9 mouse cellular contexts compared by ENCODE assay signal in genomic region chr12:84847480-84847879, GRCm38 (mm10). TPM values are rescaled to one million over a fixed set of nuclear protein-coding genes. Genes with fewer than 3 reads are reported as not detected.
A peak's percentile ranks its signal among the peaks of the same experiment; 100 is the strongest.
DNase-seq lines count a peak whose midpoint lies in the region; ATAC-seq and TF ChIP-seq lines count a peak whose summit lies in the region.
"Had no signal": no experiment of that assay in that cellular context is flagged by ENCODE, and none has a peak within 500 bp of the region (broad histone marks: within the 10 kb centered on the region; RNA-seq: fewer than 3 reads in every experiment).

No protein-coding gene starts in this region.

- H3K9me3 ChIP-seq in embryonic facial prominence, embryonic 15.5 days (replicated peaks) = no peaks in the 10 kb centered on the region
- no peaks in the 10 kb centered on the region for H3K9me3 ChIP-seq in midbrain, embryonic 10.5 days (replicated peaks)
- H3K9me3 ChIP-seq: heart, embryonic 15.5 days had no signal

- WGBS in embryonic facial prominence, embryonic 15.5 days = 24% methylated on average over 7 of the region's 7 CpGs
- WGBS in midbrain, embryonic 10.5 days = 75% methylated on average over 7 of the region's 7 CpGs

- H3K36me3 ChIP-seq in embryonic facial prominence, embryonic 15.5 days = no peaks in the 10 kb centered on the region
- H3K36me3 ChIP-seq in midbrain, embryonic 10.5 days = no peaks in the 10 kb centered on the region
- H3K36me3 ChIP-seq: heart, embryonic 15.5 days had no signal

- H3K27ac ChIP-seq in embryonic facial prominence, embryonic 15.5 days (replicated peaks) = peak overlapping the region; percentile 3; the same call in 1 of the 2 replicates
- no peak overlapping the region for H3K27ac ChIP-seq in midbrain, embryonic 10.5 days (replicated peaks)
- H3K27ac ChIP-seq in layer of hippocampus, adult 2 months = no peak overlapping the region
- H3K27ac ChIP-seq: heart, embryonic 15.5 days had no signal

- no peak for TF ChIP-seq CTCF in layer of hippocampus, adult 2 months (conservative IDR thresholded peaks at IDR 0.05)

- peak; percentile 21 to 45 for DNase-seq in urinary bladder, adult 18-20 months (ENCODE audit: low spot score in 2 of 2)
- no peak for DNase-seq in urinary bladder, adult 2 months (ENCODE audit: low spot score)
- peak; percentile 16 to 20 for DNase-seq in kidney, postnatal 36 days
- no peak for DNase-seq in frontal cortex, postnatal 10 days (ENCODE audit: low spot score in 2 of 2)
- no peak for DNase-seq in midbrain, embryonic 10.5 days (ENCODE audit: low spot score)
- no peak for DNase-seq in layer of hippocampus, postnatal 10 days (ENCODE audit: low spot score in 2 of 2)
- DNase-seq in layer of hippocampus, adult 2 months (ENCODE audit: low spot score in 2 of 2) = no peak

- ATAC-seq in embryonic facial prominence, embryonic 15.5 days (ENCODE audit: insufficient number of reproducible peaks, low FRiP score, low TSS enrichment, low read depth) = no peak

- H3K4me1 ChIP-seq in embryonic facial prominence, embryonic 15.5 days = peaks cover 45% of the 10 kb centered on the region
- H3K4me1 ChIP-seq in midbrain, embryonic 10.5 days = peaks cover 8% of the 10 kb centered on the region; the same call in 1 of the 2 replicates

- H3K9ac ChIP-seq in embryonic facial prominence, embryonic 15.5 days = no peak overlapping the region
- H3K9ac ChIP-seq: heart, embryonic 15.5 days had no signal

- H3K4me3 ChIP-seq in embryonic facial prominence, embryonic 15.5 days (replicated peaks) = no peak overlapping the region
- no peak overlapping the region for H3K4me3 ChIP-seq in midbrain, embryonic 10.5 days
- no peak overlapping the region for H3K4me3 ChIP-seq in layer of hippocampus, adult 2 months
- H3K4me3 ChIP-seq: heart, embryonic 15.5 days had no signal

- H3K27me3 ChIP-seq in embryonic facial prominence, embryonic 15.5 days = no peaks in the 10 kb centered on the region; the same call in 1 of the 2 replicates
- H3K27me3 ChIP-seq in midbrain, embryonic 10.5 days (ENCODE audit: low read depth, poor library complexity, severe bottlenecking) = no peaks in the 10 kb centered on the region

- no peak overlapping the region for H3K4me2 ChIP-seq in embryonic facial prominence, embryonic 15.5 days (replicated peaks)
- H3K4me2 ChIP-seq: heart, embryonic 15.5 days had no signal

RNA-seq across cellular contexts. Expression of gene Ltbp2, which starts 28.9 kb away (rescaled TPM):
- 0.99 and 1.7 TPM in 2 replicates for polyA plus RNA-seq in urinary bladder, adult 2 months (2012; rRNA removed)
- 11.9 and 12.0 TPM in 2 replicates for polyA plus RNA-seq in embryonic facial prominence, embryonic 15.5 days (2015; fragmentation: Nextera tagmentation; extraction: Ambion mirVana)
- 0.11 and 0.22 TPM in 2 replicates for polyA plus RNA-seq in midbrain, embryonic 10.5 days (2016; fragmentation: Nextera tagmentation; extraction: Ambion mirVana)
- total RNA-seq in layer of hippocampus, postnatal 10 days (2021) = 1 to 10 TPM; 1.3 TPM
- total RNA-seq in layer of hippocampus, adult 2 months (2021) = under 1 TPM; 0.26 to 0.71 TPM

Comparison
In these comparisons a context has a peak if more than half of its experiments do, and no peak if none do; other contexts are left out.
1. DNase-seq: peak in urinary bladder, adult 18-20 months (2 of 2) and kidney, postnatal 36 days (2 of 2); none in urinary bladder, adult 2 months (single experiment), frontal cortex, postnatal 10 days (0 of 2), midbrain, embryonic 10.5 days (single experiment), layer of hippocampus, postnatal 10 days (0 of 2) and layer of hippocampus, adult 2 months (0 of 2).